Mouse (Mus musculus): ENCODE measurements around the gene Gm11567. TPM values are rescaled to one million over a fixed set of nuclear protein-coding genes. Genes with fewer than 3 reads are reported as not detected.
"Not testable (repeated sequence)": the region's sequence is repeated elsewhere in the genome, so short reads cannot be mapped to it uniquely, and the experiment has no call there.

The Gm11567 gene
- polyA plus RNA-seq, 1 experiment from 2014 or later: not detected

GRCm38 (mm10) chr11:99873089-99873488, 5.9 kb upstream of the Gm11567 start, which contains the start of gene Krtap9-1:
Krtap9-1 (plus strand) TSS chr11:99873389.
- not testable (repeated sequence) for H3K4me3 ChIP-seq (ENCODE audit: low read depth, low read length); H3K27me3 ChIP-seq (ENCODE audit: control insufficient read depth, insufficient read depth, low read depth, low read length); H3K27ac ChIP-seq (ENCODE audit: low read length); H3K36me3 ChIP-seq (ENCODE audit: control insufficient read depth, insufficient read depth, low read length); H3K9me3 ChIP-seq (replicated peaks; ENCODE audit: control insufficient read depth, low read length, poor library complexity, severe bottlenecking); H3K9ac ChIP-seq (ENCODE audit: low read depth, low read length); H3K4me2 ChIP-seq (ENCODE audit: low read length); H3K4me1 ChIP-seq (ENCODE audit: control insufficient read depth, insufficient read depth, low read length); ATAC-seq
- WGBS: 92% methylated on average over 1 of the region's 1 CpGs

DNA sequence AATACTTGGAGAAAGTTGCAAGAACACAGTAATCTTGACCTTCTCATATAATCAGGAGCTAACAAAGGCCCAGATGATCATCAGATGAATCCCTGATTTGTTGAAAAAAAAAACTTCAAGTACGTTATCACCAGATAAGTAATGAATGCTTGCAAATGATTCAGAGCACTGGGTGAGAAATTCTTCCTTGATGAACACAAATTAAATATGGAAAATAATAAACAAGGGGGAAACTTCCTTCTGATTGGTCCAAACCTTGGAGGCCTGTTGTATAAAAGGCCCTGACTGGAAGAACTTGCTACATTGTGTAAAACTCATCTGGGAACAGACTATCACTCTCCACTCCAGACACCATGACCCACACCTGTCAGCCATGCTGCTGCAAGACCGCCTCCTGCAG, 28.6 kb downstream of the Gm11567 start, which contains the start of gene Krtap31-1:
TSS of gene Krtap31-1 (plus strand) at position 301 of the 400 bp plus-strand sequence.
- Histone ChIP-seq H3K36me3 (ENCODE audit: control insufficient read depth, insufficient read depth, low read length) (no peaks in the 10 kb centered on the region), H3K9me3 (replicated peaks; ENCODE audit: control insufficient read depth, low read length, poor library complexity, severe bottlenecking) (no peaks in the 10 kb centered on the region), H3K4me2 (ENCODE audit: low read length) (no peak within 1 kb of the TSS), H3K4me3 (ENCODE audit: low read depth, low read length) (no peak within 1 kb of the TSS), H3K27ac (ENCODE audit: low read length) (no peak within 1 kb of the TSS), H3K27me3 (ENCODE audit: control insufficient read depth, insufficient read depth, low read depth, low read length) (no peaks in the 10 kb centered on the region), H3K9ac (ENCODE audit: low read depth, low read length) (no peak within 1 kb of the TSS), H3K4me1 (ENCODE audit: control insufficient read depth, insufficient read depth, low read length) (no peaks in the 10 kb centered on the region)
- no peak for ATAC-seq
- 86% methylated on average over 2 of the region's 2 CpGs for WGBS

DNA sequence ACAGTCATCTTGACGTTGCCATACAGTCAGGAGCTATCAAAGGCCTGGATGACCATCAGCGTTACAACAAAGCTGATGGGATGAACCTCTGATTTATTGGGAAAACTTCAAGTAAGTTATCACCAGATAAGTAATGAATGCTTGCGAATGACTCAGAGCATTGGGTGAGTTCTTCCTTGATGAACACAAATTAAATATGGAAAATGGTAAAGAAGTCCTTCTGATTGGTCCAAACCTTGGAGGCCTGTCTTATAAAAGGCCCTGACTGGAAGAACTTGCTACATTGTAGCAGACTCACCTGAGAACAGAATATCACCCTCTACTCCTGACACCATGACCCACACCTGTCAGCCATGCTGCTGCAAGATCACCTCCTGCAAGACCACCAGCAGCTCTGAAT, 35.5 kb downstream of the Gm11567 start, which contains the start of gene Gm11565:
TSS of gene Gm11565 (plus strand) at position 301 of the 400 bp plus-strand sequence.
- H3K4me1 ChIP-seq (ENCODE audit: control insufficient read depth, insufficient read depth, low read length): no peaks in the 10 kb centered on the region
- no peak for ATAC-seq
- WGBS: 91% methylated on average over 3 of the region's 3 CpGs
- H3K9ac ChIP-seq (ENCODE audit: low read depth, low read length): no peak within 1 kb of the TSS
- H3K4me2 ChIP-seq (ENCODE audit: low read length): no peak within 1 kb of the TSS
- no peak within 1 kb of the TSS for H3K4me3 ChIP-seq (ENCODE audit: low read depth, low read length)
- no peaks in the 10 kb centered on the region for H3K27me3 ChIP-seq (ENCODE audit: control insufficient read depth, insufficient read depth, low read depth, low read length)
- no peaks in the 10 kb centered on the region for H3K36me3 ChIP-seq (ENCODE audit: control insufficient read depth, insufficient read depth, low read length)
- H3K27ac ChIP-seq (ENCODE audit: low read length): no peak within 1 kb of the TSS
- H3K9me3 ChIP-seq (replicated peaks; ENCODE audit: control insufficient read depth, low read length, poor library complexity, severe bottlenecking): no peaks in the 10 kb centered on the region

Other genes with a start within 250 kb of the Gm11567 start
- 0.25 TPM in 1 of 2 replicates, not detected in the other for gene Krtap4-2, start 244.1 kb upstream of the Gm11567 start, polyA plus RNA-seq (2015; fragmentation: Nextera tagmentation; extraction: Ambion mirVana)
- gene Krtap4-7, start 235.1 kb upstream of the Gm11567 start, polyA plus RNA-seq (2015; fragmentation: Nextera tagmentation; extraction: Ambion mirVana): not detected in 2 replicates
- gene Gm11555, start 229.0 kb upstream of the Gm11567 start, polyA plus RNA-seq (2015; fragmentation: Nextera tagmentation; extraction: Ambion mirVana): not detected in 2 replicates
- not detected in 2 replicates for gene Gm11563, start 220.2 kb upstream of the Gm11567 start, polyA plus RNA-seq (2015; fragmentation: Nextera tagmentation; extraction: Ambion mirVana)
- gene Krtap4-6, start 213.2 kb upstream of the Gm11567 start, polyA plus RNA-seq (2015; fragmentation: Nextera tagmentation; extraction: Ambion mirVana): not detected in 2 replicates
- gene Gm14190, start 188.4 kb upstream of the Gm11567 start, polyA plus RNA-seq (2015; fragmentation: Nextera tagmentation; extraction: Ambion mirVana): not detected in 2 replicates
- gene Gm14180, start 144.9 kb upstream of the Gm11567 start, polyA plus RNA-seq (2015; fragmentation: Nextera tagmentation; extraction: Ambion mirVana): not detected in 2 replicates
- not detected in 2 replicates for gene Gm11595, start 106.3 kb upstream of the Gm11567 start, polyA plus RNA-seq (2015; fragmentation: Nextera tagmentation; extraction: Ambion mirVana)
- gene Krtap4-8, start 98.5 kb upstream of the Gm11567 start, polyA plus RNA-seq (2015; fragmentation: Nextera tagmentation; extraction: Ambion mirVana): not detected in 2 replicates
- gene Krtap4-9, start 94.0 kb upstream of the Gm11567 start, polyA plus RNA-seq (2015; fragmentation: Nextera tagmentation; extraction: Ambion mirVana): not detected in 2 replicates
- not detected in 2 replicates for gene Gm11596, start 85.7 kb upstream of the Gm11567 start, polyA plus RNA-seq (2015; fragmentation: Nextera tagmentation; extraction: Ambion mirVana)
- gene Gm11569, start 80.3 kb upstream of the Gm11567 start, polyA plus RNA-seq (2015; fragmentation: Nextera tagmentation; extraction: Ambion mirVana): not detected in 2 replicates
- not detected in 2 replicates for gene Gm11554, start 74.7 kb upstream of the Gm11567 start, polyA plus RNA-seq (2015; fragmentation: Nextera tagmentation; extraction: Ambion mirVana)
- not detected in 2 replicates for gene Krtap4-13, start 69.3 kb upstream of the Gm11567 start, polyA plus RNA-seq (2015; fragmentation: Nextera tagmentation; extraction: Ambion mirVana)
- gene Gm11564, start 63.5 kb upstream of the Gm11567 start, polyA plus RNA-seq (2015; fragmentation: Nextera tagmentation; extraction: Ambion mirVana): not detected in 2 replicates
- gene 2300003K06Rik, start 41.1 kb upstream of the Gm11567 start, polyA plus RNA-seq (2015; fragmentation: Nextera tagmentation; extraction: Ambion mirVana): not detected in 2 replicates
- gene Krtap4-16, start 27.6 kb upstream of the Gm11567 start, polyA plus RNA-seq (2015; fragmentation: Nextera tagmentation; extraction: Ambion mirVana): not detected in 2 replicates
- not detected in 2 replicates for gene Gm11568, start 21.3 kb upstream of the Gm11567 start, polyA plus RNA-seq (2015; fragmentation: Nextera tagmentation; extraction: Ambion mirVana)
- not detected in 2 replicates for gene Gm11559, start 14.7 kb upstream of the Gm11567 start, polyA plus RNA-seq (2015; fragmentation: Nextera tagmentation; extraction: Ambion mirVana)
- not detected in 2 replicates for gene Krtap9-1, start 5.8 kb upstream of the Gm11567 start, polyA plus RNA-seq (2015; fragmentation: Nextera tagmentation; extraction: Ambion mirVana)
- not detected in 2 replicates for gene Krtap31-1, start 28.7 kb downstream of the Gm11567 start, polyA plus RNA-seq (2015; fragmentation: Nextera tagmentation; extraction: Ambion mirVana)
- not detected in 2 replicates for gene Gm11565, start 35.6 kb downstream of the Gm11567 start, polyA plus RNA-seq (2015; fragmentation: Nextera tagmentation; extraction: Ambion mirVana)
- gene Krtap31-2, start 57.1 kb downstream of the Gm11567 start, polyA plus RNA-seq (2015; fragmentation: Nextera tagmentation; extraction: Ambion mirVana): not detected in 2 replicates
- not detected in 2 replicates for gene Krtap9-5, start 69.3 kb downstream of the Gm11567 start, polyA plus RNA-seq (2015; fragmentation: Nextera tagmentation; extraction: Ambion mirVana)
- gene Krtap29-1, start 99.9 kb downstream of the Gm11567 start, polyA plus RNA-seq (2015; fragmentation: Nextera tagmentation; extraction: Ambion mirVana): not detected in 2 replicates
- 0.17 TPM in 1 of 2 replicates, not detected in the other for gene Krtap16-1, start 107.4 kb downstream of the Gm11567 start, polyA plus RNA-seq (2015; fragmentation: Nextera tagmentation; extraction: Ambion mirVana)
- gene Krtap17-1, start 114.8 kb downstream of the Gm11567 start, polyA plus RNA-seq (2015; fragmentation: Nextera tagmentation; extraction: Ambion mirVana): 0.84 and 1.4 TPM in 2 replicates
- gene Krt33a, start 137.0 kb downstream of the Gm11567 start, polyA plus RNA-seq (2015; fragmentation: Nextera tagmentation; extraction: Ambion mirVana): not detected in 2 replicates
- 0.11 TPM in 1 of 2 replicates, not detected in the other for gene Krt33b, start 150.7 kb downstream of the Gm11567 start, polyA plus RNA-seq (2015; fragmentation: Nextera tagmentation; extraction: Ambion mirVana)
- gene Krt34, start 162.4 kb downstream of the Gm11567 start, polyA plus RNA-seq (2015; fragmentation: Nextera tagmentation; extraction: Ambion mirVana): not detected in 2 replicates
- not detected in 2 replicates for gene Krt31, start 171.4 kb downstream of the Gm11567 start, polyA plus RNA-seq (2015; fragmentation: Nextera tagmentation; extraction: Ambion mirVana)
- gene Krt32, start 209.0 kb downstream of the Gm11567 start, polyA plus RNA-seq (2015; fragmentation: Nextera tagmentation; extraction: Ambion mirVana): not detected in 2 replicates
- not detected in 2 replicates for gene Krt35, start 217.1 kb downstream of the Gm11567 start, polyA plus RNA-seq (2015; fragmentation: Nextera tagmentation; extraction: Ambion mirVana)
- not detected in 2 replicates for gene Krt36, start 226.4 kb downstream of the Gm11567 start, polyA plus RNA-seq (2015; fragmentation: Nextera tagmentation; extraction: Ambion mirVana)
- gene Krt13, start 242.4 kb downstream of the Gm11567 start, polyA plus RNA-seq (2015; fragmentation: Nextera tagmentation; extraction: Ambion mirVana): 0.11 TPM in 1 of 2 replicates, not detected in the other